Mouse (Mus musculus) natural killer cell, adult 2 months (primary cell): ENCODE measurements around the gene Olfr313.
A peak's percentile ranks its signal among the peaks of the same experiment; 100 is the strongest.
"Not testable (repeated sequence)": the region's sequence is repeated elsewhere in the genome, so short reads cannot be mapped to it uniquely, and the experiment has no call there.

Experiments
- DNase-seq, 2 experiments: peaks; one replicate each; pipeline ENCODE4 v3.0.0; 2022; ENCODE audit warnings: low spot score in 2 of 2

Olfr313 gene

GRCm38 (mm10) chr11:58814700-58815099 is at the start of gene Olfr313:
Gene Olfr313 (plus strand): TSS chr11:58815000.
- DNase-seq: not testable (repeated sequence)

- DNase-seq: no peak
Observed at GRCm38 (mm10) chr11:58772888-58773287, 41.9 kb upstream of the Olfr313 start, which contains the start of gene Olfr315. Gene Olfr315 (plus strand): TSS chr11:58773188.

- DNase-seq: no peak
Observed at GRCm38 (mm10) chr11:58782480-58783089, 32.2 kb upstream of the Olfr313 start, which contains the start of gene Olfr314. Gene Olfr314 (plus strand): TSS chr11:58782952.

- DNase-seq: no peak
Observed at GRCm38 (mm10) chr11:58784182-58784581, 30.6 kb upstream of the Olfr313 start.

GRCm38 (mm10) chr11:58787651-58788050 is 27.1 kb upstream of the Olfr313 start:
- no peak for DNase-seq

- no peak for DNase-seq
Observed at GRCm38 (mm10) chr11:58788346-58788745, 26.5 kb upstream of the Olfr313 start.

GRCm38 (mm10) chr11:58789532-58789931 is 25.3 kb upstream of the Olfr313 start:
- peak in 1 of 2 experiments; percentile 21 for DNase-seq

GRCm38 (mm10) chr11:58790053-58790452 is 24.7 kb upstream of the Olfr313 start:
- DNase-seq: peak in 1 of 2 experiments; percentile 17

- DNase-seq: no peak
Observed at GRCm38 (mm10) chr11:58790646-58791045, 24.2 kb upstream of the Olfr313 start.

- DNase-seq: no peak
Observed at GRCm38 (mm10) chr11:58795856-58796255, 18.9 kb upstream of the Olfr313 start.

GRCm38 (mm10) chr11:58796850-58797249 is 17.9 kb upstream of the Olfr313 start:
- DNase-seq: no peak

- no peak for DNase-seq
Observed at GRCm38 (mm10) chr11:58799747-58800146, 15.1 kb upstream of the Olfr313 start.

- no peak for DNase-seq
Observed at GRCm38 (mm10) chr11:58801558-58802228, 13.1 kb upstream of the Olfr313 start, which contains the start of gene Fam183b. Gene Fam183b (minus strand): TSS chr11:58801960.

GRCm38 (mm10) chr11:58803871-58804270 is 10.9 kb upstream of the Olfr313 start:
- no peak for DNase-seq

- no peak for DNase-seq
Observed at GRCm38 (mm10) chr11:58804393-58804792, 10.4 kb upstream of the Olfr313 start.

GRCm38 (mm10) chr11:58812001-58812400 is 2.8 kb upstream of the Olfr313 start:
- DNase-seq: no peak

GRCm38 (mm10) chr11:58815676-58816075 is 876 bp downstream of the Olfr313 start:
- no peak for DNase-seq

GRCm38 (mm10) chr11:58828937-58829336 is 14.1 kb downstream of the Olfr313 start, which contains the start of gene Olfr312:
Gene Olfr312 (plus strand): TSS chr11:58829237.
- not testable (repeated sequence) for DNase-seq

GRCm38 (mm10) chr11:58829764-58830163 is 15.0 kb downstream of the Olfr313 start:
- no peak for DNase-seq

GRCm38 (mm10) chr11:58832541-58832940 is 17.7 kb downstream of the Olfr313 start:
- not testable (repeated sequence) for DNase-seq

GRCm38 (mm10) chr11:58838951-58839350 is 24.2 kb downstream of the Olfr313 start, which contains the start of gene Olfr311:
Gene Olfr311 (plus strand): TSS chr11:58839251.
- DNase-seq: not testable (repeated sequence)

- DNase-seq: peak; percentile 87 to 92
Observed at GRCm38 (mm10) chr11:58846919-58847461, 32.2 kb downstream of the Olfr313 start, which contains the start of gene Gm12258. Gene Gm12258 (plus strand): TSS chr11:58847158.
